Mouse (Mus musculus) cortical plate, adult 2 months (tissue): ENCODE results near the gene 4933434E20Rik. TPM values are rescaled to one million over a fixed set of nuclear protein-coding genes. Genes with fewer than 3 reads are reported as not detected.

Experiments
- H3K27ac ChIP-seq: fragments of 200-500 bp; 2 replicates; pipeline ENCODE4 v1.5.1; 2012; ENCODE audit warnings: low read length, control low read depth, inconsistent platforms; ENCODE audit not compliant: insufficient read depth
- H3K4me1 ChIP-seq: fragments of 200-500 bp; 2 replicates; pipeline ENCODE4 v1.6.1; 2011; ENCODE audit warnings: low read length; ENCODE audit not compliant: control insufficient read depth, insufficient read depth
- H3K4me3 ChIP-seq: fragments of 200-500 bp; 2 replicates; pipeline ENCODE4 v1.5.1; 2011; ENCODE audit warnings: mild to moderate bottlenecking, low read length, control low read depth; ENCODE audit not compliant: insufficient read depth
- CTCF ChIP-seq: fragments of 200-500 bp; IDR thresholded peaks from 2 replicates; pipeline ENCODE4 v1.5.1; 2011; ENCODE audit warnings: mild to moderate bottlenecking, control low read depth, low read length; ENCODE audit not compliant: insufficient read depth; ENCODE audit errors: extremely low read depth
- POLR2A ChIP-seq: fragments of 200-500 bp; IDR thresholded peaks from 2 replicates; pipeline ENCODE4 v1.6.1; 2011; ENCODE audit warnings: mild to moderate bottlenecking, low read length, control low read depth; ENCODE audit not compliant: insufficient read depth; ENCODE audit errors: extremely low read depth
- polyA plus RNA-seq: library from polyadenylated mRNA; depleted of rRNA; stranded (reverse); fragments of >200 nt; gene quantifications from 2 replicates; pipeline ENCODE4 v1.2.3, GENCODE M21; 2012; rRNA removed

4933434E20Rik gene
- polyA plus RNA-seq: 95.7 and 99.0 TPM in 2 replicates

GRCm38 (mm10) chr3:90051441-90052350 lies at the start of gene 4933434E20Rik:
Gene 4933434E20Rik, plus strand, starts transcription at chr3:90051636.
- Histone ChIP-seq H3K4me1 (peaks cover 4% of the 10 kb centered on the region), H3K27ac (peak within 1 kb of the TSS; percentile 64), H3K4me3 (peak within 1 kb of the TSS; percentile 73)
- no peak for TF ChIP-seq CTCF
- no peak for TF ChIP-seq POLR2A

- TF ChIP-seq POLR2A: no peak
- TF ChIP-seq CTCF: no peak
- Histone ChIP-seq H3K27ac (no peak overlapping the region), H3K4me1 (peaks cover 2% of the 10 kb centered on the region; the same call in 1 of the 2 replicates), H3K4me3 (no peak overlapping the region)
Measured at GRCm38 (mm10) chr3:90004091-90004796, 47.2 kb upstream of the 4933434E20Rik start.

DNA sequence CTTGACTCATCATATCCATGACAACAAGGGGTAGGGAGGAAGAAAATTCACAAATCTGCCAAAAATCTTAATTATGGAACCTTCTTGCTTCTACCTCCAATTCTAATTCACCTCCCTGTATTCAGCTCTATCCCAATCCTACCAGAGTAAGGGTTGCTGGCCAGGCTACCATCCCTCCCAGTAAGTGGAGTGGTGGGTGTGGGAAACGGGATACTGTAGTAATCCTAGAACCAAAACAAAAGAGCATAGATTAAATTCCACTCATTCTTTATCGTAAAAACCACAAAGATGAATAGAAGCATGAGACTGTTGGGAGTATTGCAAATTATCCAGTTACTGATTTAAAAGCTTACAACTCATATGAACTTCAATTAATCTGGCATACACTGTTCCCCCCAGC lies 41.1 kb upstream of the 4933434E20Rik start:
- Histone ChIP-seq H3K27ac (no peak overlapping the region), H3K4me3 (no peak overlapping the region), H3K4me1 (no peaks in the 10 kb centered on the region; the same call in 1 of the 2 replicates)
- TF ChIP-seq CTCF: no peak
- TF ChIP-seq POLR2A: no peak

DNA sequence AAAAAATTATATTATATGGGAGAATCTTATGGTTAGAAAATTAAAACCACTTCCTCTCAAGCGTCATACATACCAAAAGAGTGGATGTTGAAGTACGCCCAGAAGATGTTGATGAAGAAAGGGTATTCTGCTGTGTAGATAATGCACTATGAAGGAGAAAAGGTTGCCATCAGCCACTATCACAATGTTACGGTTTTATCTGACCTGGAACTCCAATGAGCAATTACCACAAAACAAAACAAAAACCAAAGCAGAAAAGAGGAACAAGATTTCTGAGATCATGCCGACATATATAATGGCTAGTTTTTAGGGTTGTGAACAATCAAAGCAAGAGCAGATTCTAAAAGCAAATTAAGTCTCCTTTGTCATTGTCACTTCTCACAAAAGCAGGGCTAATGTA lies 34.8 kb upstream of the 4933434E20Rik start:
- TF ChIP-seq POLR2A (no peak), CTCF (no peak)
- no peak overlapping the region for H3K4me3 ChIP-seq

DNA sequence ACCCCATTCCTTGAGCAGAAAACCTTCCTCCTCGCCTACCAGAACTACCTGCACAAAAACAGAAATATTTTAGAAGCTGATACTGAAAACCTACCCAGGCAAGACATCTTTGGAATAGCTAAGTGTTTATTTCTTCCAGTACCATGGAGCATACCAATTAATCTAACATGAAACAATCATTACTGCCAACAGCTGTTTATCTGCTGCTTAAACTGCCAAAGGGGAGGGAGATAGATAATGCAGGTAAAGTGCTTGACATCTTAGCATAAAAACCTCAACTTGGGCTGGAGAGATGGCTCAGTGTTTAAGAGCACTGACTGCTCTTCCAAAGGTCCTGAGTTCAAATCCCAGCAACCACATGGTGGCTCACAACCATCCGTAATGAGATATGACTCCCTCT lies 16.8 kb upstream of the 4933434E20Rik start:
- no peaks in the 10 kb centered on the region for H3K4me1 ChIP-seq
- no peak overlapping the region for H3K4me3 ChIP-seq
- TF ChIP-seq CTCF: no peak
- TF ChIP-seq POLR2A: no peak
- no peak overlapping the region for H3K27ac ChIP-seq

More for the DNA sequence above, 34.8 kb upstream of the 4933434E20Rik start:
- Histone ChIP-seq H3K27ac (no peak overlapping the region), H3K4me1 (no peaks in the 10 kb centered on the region)

GRCm38 (mm10) chr3:90036263-90036662 lies 15.2 kb upstream of the 4933434E20Rik start:
- TF ChIP-seq CTCF (no peak), POLR2A (no peak)
- no peak overlapping the region for H3K4me3 ChIP-seq
- H3K27ac ChIP-seq: no peak overlapping the region
- H3K4me1 ChIP-seq: no peaks in the 10 kb centered on the region

DNA sequence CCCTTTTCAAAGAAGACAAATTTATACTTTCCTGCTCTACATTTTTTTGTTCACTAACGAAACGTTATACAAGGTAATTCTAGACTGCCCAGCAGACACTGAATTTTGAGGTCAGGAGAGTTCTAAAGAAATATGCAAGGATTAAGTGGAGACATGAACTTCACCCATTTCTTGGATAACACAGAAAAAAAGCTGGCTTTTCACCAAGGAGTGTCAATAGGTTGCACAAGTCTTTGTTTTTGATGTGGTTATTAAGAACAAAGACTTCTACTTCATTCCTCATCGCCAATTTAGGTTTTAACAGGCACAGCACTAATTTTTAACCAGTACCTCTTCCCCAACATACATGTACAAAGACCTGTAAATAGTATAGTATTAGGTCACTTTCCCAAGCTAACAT lies 1.7 kb upstream of the 4933434E20Rik start:
- Histone ChIP-seq H3K4me1 (peaks cover 2% of the 10 kb centered on the region), H3K27ac (no peak overlapping the region), H3K4me3 (no peak overlapping the region)
- no peak for TF ChIP-seq CTCF
- TF ChIP-seq POLR2A: no peak

DNA sequence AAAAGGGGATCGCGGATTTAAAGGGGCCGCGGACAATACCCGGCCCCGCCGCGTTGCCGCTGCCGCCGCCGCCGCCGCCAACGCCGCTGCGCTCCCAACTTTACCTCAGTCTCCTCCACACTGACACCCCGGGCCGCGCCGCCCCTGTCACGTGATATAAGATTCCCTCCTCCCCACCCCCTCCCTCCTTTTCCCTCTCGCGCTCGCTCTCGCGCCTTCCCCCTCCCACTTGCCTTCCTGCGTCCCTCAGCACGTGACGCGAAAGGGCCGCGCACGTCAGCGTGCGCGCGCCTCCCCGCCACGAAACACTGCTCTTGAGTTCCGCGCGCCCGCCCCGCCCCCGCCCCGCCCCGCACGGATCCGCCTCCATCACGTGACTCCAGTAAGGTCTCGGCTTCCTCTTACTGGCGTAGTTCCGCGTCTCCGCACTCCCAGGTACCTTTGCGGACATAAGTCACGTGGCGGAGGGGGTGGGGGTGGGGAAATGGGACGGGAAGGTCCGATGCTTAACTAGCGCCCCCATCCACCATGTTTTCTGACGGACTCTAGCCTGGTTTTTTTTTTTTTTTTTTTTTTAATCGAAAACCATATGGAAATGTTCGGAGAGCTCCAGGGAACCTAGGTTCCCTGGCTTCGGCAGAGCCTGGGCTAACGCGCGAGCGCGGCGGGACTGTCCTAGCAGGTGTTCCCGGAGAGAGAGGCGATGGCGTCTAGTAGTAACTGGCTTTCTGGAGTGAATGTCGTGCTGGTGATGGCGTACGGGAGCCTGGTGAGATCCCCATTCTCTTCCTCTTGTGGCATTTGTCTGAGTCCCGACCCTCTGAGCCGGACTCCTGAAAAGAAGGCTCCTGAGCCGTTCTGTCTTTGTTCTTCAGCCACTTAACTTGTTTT lies 1.2 kb downstream of the 4933434E20Rik start, which contains the start of gene Ubap2l:
TSS of gene Ubap2l (minus strand) at position 278 of the 891 bp plus-strand sequence.
- Histone ChIP-seq H3K4me1 (peaks cover 4% of the 10 kb centered on the region), H3K4me3 (peak within 1 kb of the TSS; percentile 73), H3K27ac (peak within 1 kb of the TSS; percentile 64)
- TF ChIP-seq POLR2A (peak; percentile 67; the same call in 1 of the 2 replicates), CTCF (no peak)

- H3K4me3 ChIP-seq: no peak overlapping the region
- no peak overlapping the region for H3K27ac ChIP-seq
- H3K4me1 ChIP-seq: no peaks in the 10 kb centered on the region
- no peak for TF ChIP-seq CTCF
- no peak for TF ChIP-seq POLR2A
Measured at GRCm38 (mm10) chr3:90061549-90061948, 10.1 kb downstream of the 4933434E20Rik start.
